Mouse (Mus musculus) v-Abl transformed pro-B cells (cell line): ENCODE data around the gene Ch25h.

ENCODE experiments used
- in situ Hi-C, 2 experiments: fragments of 400-800 bp; cut with MboI; formaldehyde crosslinking; loops; one replicate each; pipeline ENCODE4 v1.15.1; 2025; ENCODE audit not compliant: unreplicated experiment in 2 of 2

Gene Ch25h

GRCm38 (mm10) chr19:34474991-34475971 is at the start of gene Ch25h:
Gene Ch25h, minus strand, starts transcription at chr19:34475164.
- in situ Hi-C loops, result loop anchor here (5.0 to 10.0 kb wide), 2 partner anchors 228 to 330 kb away; no protein-coding TSS in a partner anchor

GRCm38 (mm10) chr19:34524646-34525045 is 49.7 kb upstream of the Ch25h start:
- in situ Hi-C loops, result loop anchor here (25.0 kb wide), 3 partner anchors 263 to 1812 kb away; partner anchors contain the start of gene Atad1 (in 1 of the 2)

- in situ Hi-C loops, result loop anchor here (25.0 kb wide), 2 partner anchors 1786 to 1811 kb away; partner anchors contain the start of gene Atad1 (in 1 of the 2)
These were observed 48.3 kb upstream of the Ch25h start for GRCm38 (mm10) chr19:34523106-34523725.

- in situ Hi-C loops, result loop anchor here (25.0 kb wide), 2 partner anchors 1785 to 1810 kb away; partner anchors contain the start of gene Atad1 (in 1 of the 2)
These were observed 47.0 kb upstream of the Ch25h start for GRCm38 (mm10) chr19:34521978-34522377.

- in situ Hi-C loops, result loop anchor here (25.0 kb wide), 2 partner anchors 1784 to 1809 kb away; partner anchors contain the start of gene Atad1 (in 1 of the 2)
These were observed 46.4 kb upstream of the Ch25h start for GRCm38 (mm10) chr19:34521361-34521760.

GRCm38 (mm10) chr19:34520051-34520450 is 45.1 kb upstream of the Ch25h start:
- in situ Hi-C loops, result loop anchor here (25.0 kb wide), 2 partner anchors 1783 to 1808 kb away; partner anchors contain the start of gene Atad1 (in 1 of the 2)

GRCm38 (mm10) chr19:34519646-34520045 is 44.7 kb upstream of the Ch25h start:
- in situ Hi-C loops, result loop anchor here (25.0 kb wide), 2 partner anchors 1782 to 1807 kb away; partner anchors contain the start of gene Atad1 (in 1 of the 2)

- in situ Hi-C loops, result loop anchor here (25.0 kb wide), 2 partner anchors 1781 to 1806 kb away; partner anchors contain the start of gene Atad1 (in 1 of the 2)
These were observed 43.8 kb upstream of the Ch25h start for GRCm38 (mm10) chr19:34518786-34519185.

GRCm38 (mm10) chr19:34517812-34518594 is 43.0 kb upstream of the Ch25h start:
- in situ Hi-C loops, result loop anchor here (25.0 kb wide), 2 partner anchors 1781 to 1806 kb away; partner anchors contain the start of gene Atad1 (in 1 of the 2)

GRCm38 (mm10) chr19:34517197-34517596 is 42.2 kb upstream of the Ch25h start:
- in situ Hi-C loops, result loop anchor here (25.0 kb wide), 2 partner anchors 1780 to 1805 kb away; partner anchors contain the start of gene Atad1 (in 1 of the 2)

GRCm38 (mm10) chr19:34516346-34516745 is 41.4 kb upstream of the Ch25h start:
- in situ Hi-C loops, result loop anchor here (25.0 kb wide), 2 partner anchors 1779 to 1804 kb away; partner anchors contain the start of gene Atad1 (in 1 of the 2)

GRCm38 (mm10) chr19:34515681-34516080 is 40.7 kb upstream of the Ch25h start:
- in situ Hi-C loops, result loop anchor here (25.0 kb wide), 2 partner anchors 1778 to 1803 kb away; partner anchors contain the start of gene Atad1 (in 1 of the 2)

GRCm38 (mm10) chr19:34511528-34511927 is 36.6 kb upstream of the Ch25h start:
- in situ Hi-C loops, result loop anchor here (25.0 kb wide), 2 partner anchors 1774 to 1799 kb away; partner anchors contain the start of gene Atad1 (in 1 of the 2)

GRCm38 (mm10) chr19:34510717-34511116 is 35.8 kb upstream of the Ch25h start:
- in situ Hi-C loops, result loop anchor here (25.0 kb wide), 2 partner anchors 1773 to 1798 kb away; partner anchors contain the start of gene Atad1 (in 1 of the 2)

- in situ Hi-C loops, result loop anchor here (25.0 kb wide), 2 partner anchors 1768 to 1793 kb away; partner anchors contain the start of gene Atad1 (in 1 of the 2)
These were observed 30.3 kb upstream of the Ch25h start for GRCm38 (mm10) chr19:34505161-34505721.

GRCm38 (mm10) chr19:34500763-34501162 is 25.8 kb upstream of the Ch25h start:
- in situ Hi-C loops, result loop anchor here (5.0 to 25.0 kb wide), 3 partner anchors 47 to 1788 kb away; partner anchors contain the start of gene Atad1 (in 1 of the 2)

GRCm38 (mm10) chr19:34496353-34496752 is 21.4 kb upstream of the Ch25h start:
- in situ Hi-C loops, result no loop called here

- in situ Hi-C loops, result no loop called here
These were observed 18.9 kb upstream of the Ch25h start for GRCm38 (mm10) chr19:34493859-34494258.

GRCm38 (mm10) chr19:34483547-34483946 is 8.6 kb upstream of the Ch25h start:
- in situ Hi-C loops, result loop anchor here (5.0 to 10.0 kb wide), 4 partner anchors 151 to 1101 kb away; no protein-coding TSS in a partner anchor
